Mouse (Mus musculus) limb, embryonic 11.5 days (tissue): Measurements from ENCODE around the gene Fancc. TPM values are rescaled to one million over a fixed set of nuclear protein-coding genes. Genes with fewer than 3 reads are reported as not detected.
"Not testable (repeated sequence)": the region's sequence is repeated elsewhere in the genome, so short reads cannot be mapped to it uniquely, and the experiment has no call there.

Experiments
- ATAC-seq: fragments of 200-750 bp; cut with Nextera tagmentation; 2 replicates; pipeline ENCODE4 v1.8.0; 2017; ENCODE audit warnings: low read depth; ENCODE audit not compliant: insufficient number of reproducible peaks, low FRiP score, low TSS enrichment
- DNase-seq: peaks from one replicate; pipeline ENCODE4 v3.0.0-alpha.2; 2015; ENCODE audit warnings: low spot score
- H3K27ac ChIP-seq: fragments of 300-500 bp; sonication (generic); replicated peaks from 2 replicates; pipeline ENCODE4 v1.5.1; 2014; ENCODE audit warnings: low read depth, mild to moderate bottlenecking, low read length
- H3K27me3 ChIP-seq: fragments of 300-500 bp; sonication (generic); 2 replicates; pipeline ENCODE4 v1.6.1; 2014; ENCODE audit warnings: mild to moderate bottlenecking, low read length, mixed read lengths; ENCODE audit not compliant: control insufficient read depth, insufficient read depth
- H3K36me3 ChIP-seq: fragments of 300-500 bp; sonication (generic); 2 replicates; pipeline ENCODE4 v1.6.1; 2014; ENCODE audit warnings: mild to moderate bottlenecking, low read length, moderate library complexity, mixed read lengths; ENCODE audit not compliant: control insufficient read depth, insufficient read depth
- H3K4me1 ChIP-seq: fragments of 300-500 bp; sonication (generic); 2 replicates; pipeline ENCODE4 v1.6.1; 2014; ENCODE audit warnings: low read length, mixed read lengths; ENCODE audit not compliant: control insufficient read depth, insufficient read depth
- H3K4me2 ChIP-seq: fragments of 300-500 bp; sonication (generic); 2 replicates; pipeline ENCODE4 v1.6.1; 2014; ENCODE audit warnings: low read depth, mild to moderate bottlenecking, moderate library complexity; ENCODE audit not compliant: severe bottlenecking
- H3K4me3 ChIP-seq: fragments of 300-500 bp; sonication (generic); 2 replicates; pipeline ENCODE4 v1.5.1; 2014; ENCODE audit warnings: low read depth, low read length
- H3K9ac ChIP-seq: fragments of 300-500 bp; sonication (generic); 2 replicates; pipeline ENCODE4 v1.6.1; 2014; ENCODE audit warnings: mild to moderate bottlenecking, low read length
- H3K9me3 ChIP-seq: fragments of 300-500 bp; sonication (generic); 2 replicates; pipeline ENCODE4 v1.6.1; 2016; ENCODE audit warnings: low read length; ENCODE audit not compliant: control insufficient read depth
- WGBS: fragments of 180-500 bp; shearing (Covaris S2); extraction: QIAGEN DNeasy Blood & Tissue Kit; methylation state at CpG from one replicate; pipeline ENCODE4 v1.1.7; 2014; 5-methylcytosine and 5-hydroxymethylcytosine counted together
- polyA plus RNA-seq: library from polyadenylated mRNA; unstranded; fragments of >200 nt; fragmentation: Nextera tagmentation; extraction: Ambion mirVana; gene quantifications from 2 replicates; pipeline ENCODE4 v1.2.1, GENCODE M21; 2014

Gene Fancc
- polyA plus RNA-seq, 1 experiment from 2014 or later = 25.5 TPM

DNA sequence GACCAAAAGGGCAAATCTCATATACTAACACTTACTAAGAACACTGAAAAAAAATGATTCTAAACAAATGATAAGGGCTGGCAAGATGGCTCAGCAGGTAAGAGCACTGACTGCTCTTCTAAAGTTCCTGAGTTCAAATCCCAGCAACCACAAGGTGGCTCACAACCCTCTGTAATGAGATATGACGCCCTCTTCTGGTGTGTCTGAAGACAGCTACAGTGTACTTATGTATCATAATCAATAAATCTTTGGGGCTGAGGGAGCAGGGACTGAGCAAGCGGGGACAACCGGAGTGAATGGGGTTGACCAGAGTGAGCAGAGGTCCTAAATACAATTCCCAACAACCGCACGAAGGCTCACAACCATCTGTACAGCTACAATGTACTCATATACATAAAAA, 68.9 kb downstream of the Fancc start:
- not testable (repeated sequence) for DNase-seq, H3K36me3 ChIP-seq, H3K4me3 ChIP-seq, H3K27me3 ChIP-seq, ATAC-seq, H3K4me1 ChIP-seq, H3K9ac ChIP-seq, H3K4me2 ChIP-seq, H3K9me3 ChIP-seq, H3K27ac ChIP-seq
- 94% methylated on average over 5 of the region's 5 CpGs for WGBS

GRCm38 (mm10) chr13:63423060-63423459, 74.0 kb downstream of the Fancc start:
- WGBS = 90% methylated on average over 2 of the region's 2 CpGs
- H3K4me1 ChIP-seq = no peaks in the 10 kb centered on the region
- DNase-seq (no peak), ATAC-seq (no peak)
- no peak overlapping the region for H3K4me2 ChIP-seq
- H3K9ac ChIP-seq = no peak overlapping the region
- no peaks in the 10 kb centered on the region for H3K27me3 ChIP-seq
- no peak overlapping the region for H3K27ac ChIP-seq
- H3K36me3 ChIP-seq = no peaks in the 10 kb centered on the region
- H3K4me3 ChIP-seq = no peak overlapping the region
- H3K9me3 ChIP-seq = no peaks in the 10 kb centered on the region

DNA sequence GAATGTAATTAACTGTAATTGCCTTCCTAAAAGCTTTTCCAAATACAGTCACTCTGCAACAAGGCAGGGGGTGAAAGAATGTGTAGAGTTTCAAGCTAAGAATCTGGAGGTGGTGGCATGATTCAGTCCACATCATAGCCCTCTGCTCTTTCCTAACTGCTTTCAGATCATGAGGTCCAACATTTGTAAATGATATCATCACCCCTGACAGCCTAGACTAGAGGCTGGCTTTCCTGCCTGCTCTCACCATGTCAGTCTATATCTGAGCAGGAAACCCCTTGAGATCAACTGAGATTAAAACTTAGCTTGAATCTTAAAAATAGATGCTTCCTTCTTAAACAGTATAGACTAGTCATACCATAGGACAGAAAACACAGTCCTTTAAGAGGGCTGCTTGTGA, 75.9 kb downstream of the Fancc start:
- no peak for ATAC-seq
- Histone ChIP-seq H3K27ac (no peak overlapping the region), H3K9me3 (no peaks in the 10 kb centered on the region), H3K4me1 (no peaks in the 10 kb centered on the region), H3K36me3 (no peaks in the 10 kb centered on the region), H3K9ac (no peak overlapping the region), H3K27me3 (no peaks in the 10 kb centered on the region), H3K4me3 (no peak overlapping the region), H3K4me2 (no peak overlapping the region)
- no peak for DNase-seq

DNA sequence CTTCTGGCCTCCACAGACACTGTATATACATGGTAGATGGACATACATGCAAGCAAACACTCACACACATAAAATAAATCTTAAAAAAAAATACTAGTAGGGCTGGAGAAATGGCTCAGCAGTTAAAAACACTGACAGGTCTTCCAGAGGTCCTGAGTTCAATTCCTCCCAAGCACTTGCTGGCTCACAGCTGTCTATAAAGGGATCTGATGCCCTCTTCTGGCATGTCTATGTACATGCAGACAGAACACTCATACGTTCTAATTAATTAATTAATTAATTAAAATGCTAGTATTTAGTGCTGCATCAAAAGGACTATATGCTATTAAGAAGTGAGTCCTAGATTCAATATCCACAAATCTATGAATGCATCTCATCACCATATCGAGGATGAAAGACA, 78.9 kb downstream of the Fancc start:
- Histone ChIP-seq H3K9ac (no peak overlapping the region), H3K36me3 (no peaks in the 10 kb centered on the region), H3K4me1 (no peaks in the 10 kb centered on the region), H3K4me2 (no peak overlapping the region), H3K27ac (no peak overlapping the region), H3K4me3 (no peak overlapping the region), H3K27me3 (no peaks in the 10 kb centered on the region), H3K9me3 (no peaks in the 10 kb centered on the region)
- DNase-seq (no peak), ATAC-seq (no peak)
- 83% methylated on average over 2 of the region's 2 CpGs for WGBS

DNA sequence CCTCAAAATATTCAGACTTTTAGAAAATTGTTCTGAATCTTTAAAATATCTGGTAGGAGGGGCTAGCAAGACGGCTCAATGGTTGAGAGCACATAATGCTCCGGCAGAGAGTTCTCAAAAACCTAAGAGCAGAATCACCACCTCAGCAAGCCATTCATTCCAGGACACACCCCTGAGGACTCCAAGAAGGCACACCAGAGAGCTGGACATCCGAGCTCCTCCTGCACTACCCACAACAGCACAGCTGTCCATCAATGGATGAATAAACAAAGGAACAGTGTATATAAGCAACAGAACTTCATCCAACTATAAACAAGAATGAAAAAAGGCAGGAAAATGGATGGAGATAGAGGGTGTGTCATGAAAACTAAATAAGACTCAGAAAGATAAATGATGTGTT, 80.3 kb downstream of the Fancc start:
- Histone ChIP-seq H3K36me3 (no peaks in the 10 kb centered on the region), H3K9ac (no peak overlapping the region), H3K4me1 (no peaks in the 10 kb centered on the region), H3K27ac (no peak overlapping the region), H3K4me3 (no peak overlapping the region), H3K4me2 (no peak overlapping the region), H3K27me3 (no peaks in the 10 kb centered on the region), H3K9me3 (no peaks in the 10 kb centered on the region)
- DNase-seq (no peak), ATAC-seq (no peak)
- WGBS = 82% methylated on average over 3 of the region's 3 CpGs

GRCm38 (mm10) chr13:63412662-63413061, 84.4 kb downstream of the Fancc start:
- H3K27me3 ChIP-seq = no peaks in the 10 kb centered on the region
- no peak overlapping the region for H3K27ac ChIP-seq
- H3K4me1 ChIP-seq = no peaks in the 10 kb centered on the region
- H3K4me2 ChIP-seq = no peak overlapping the region
- H3K4me3 ChIP-seq = no peak overlapping the region
- ATAC-seq = no peak
- H3K36me3 ChIP-seq = no peaks in the 10 kb centered on the region
- DNase-seq = no peak
- 94% methylated on average over 4 of the region's 4 CpGs for WGBS
- no peak overlapping the region for H3K9ac ChIP-seq
- H3K9me3 ChIP-seq = no peaks in the 10 kb centered on the region

GRCm38 (mm10) chr13:63411310-63412022, 85.6 kb downstream of the Fancc start:
- Histone ChIP-seq H3K27me3 (no peaks in the 10 kb centered on the region), H3K9ac (no peak overlapping the region), H3K4me1 (no peaks in the 10 kb centered on the region), H3K4me3 (no peak overlapping the region), H3K9me3 (no peaks in the 10 kb centered on the region), H3K4me2 (no peak overlapping the region), H3K36me3 (no peaks in the 10 kb centered on the region), H3K27ac (no peak overlapping the region)
- DNase-seq = no peak
- ATAC-seq = no peak
- 60% methylated on average over 4 of the region's 4 CpGs for WGBS

DNA sequence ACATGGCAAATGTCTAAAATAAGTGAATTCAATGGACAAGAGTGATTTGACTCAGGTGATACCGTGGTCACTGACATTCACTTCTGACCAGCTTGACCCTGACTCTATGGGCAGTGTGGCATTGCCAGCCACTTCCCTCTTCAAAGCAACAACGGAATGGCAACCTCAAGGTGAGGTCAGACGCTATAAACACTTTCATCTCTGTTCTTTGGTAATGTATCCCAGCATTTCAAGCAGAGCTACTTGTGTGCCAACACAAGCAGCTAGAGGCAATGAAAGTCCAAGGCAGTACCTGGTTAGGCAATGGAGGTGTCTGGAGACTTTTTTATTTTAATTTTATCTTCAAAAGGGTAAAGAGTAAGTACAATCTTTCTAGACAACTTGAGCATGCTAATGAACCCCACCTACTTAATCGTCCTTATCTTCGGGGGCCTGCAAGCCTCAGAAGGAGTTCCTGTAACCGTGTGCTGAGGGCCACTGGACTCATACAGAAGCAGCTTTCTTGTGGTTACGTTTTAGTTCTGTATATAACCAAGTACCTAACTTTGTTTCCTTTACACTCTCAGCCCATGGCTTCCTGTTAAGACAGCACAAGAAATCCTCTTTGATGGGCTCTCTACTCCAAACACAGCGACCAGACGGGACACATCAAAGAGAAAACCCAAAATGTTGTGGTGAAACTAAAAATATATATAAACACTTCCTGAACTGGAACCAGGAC, 86.3 kb downstream of the Fancc start:
- H3K9ac ChIP-seq = no peak overlapping the region
- no peak overlapping the region for H3K4me2 ChIP-seq
- H3K4me3 ChIP-seq = no peak overlapping the region
- WGBS = 64% methylated on average over 9 of the region's 9 CpGs
- H3K9me3 ChIP-seq = no peaks in the 10 kb centered on the region
- H3K4me1 ChIP-seq = no peaks in the 10 kb centered on the region
- no peaks in the 10 kb centered on the region for H3K36me3 ChIP-seq
- H3K27me3 ChIP-seq = no peaks in the 10 kb centered on the region
- DNase-seq (no peak), ATAC-seq (no peak)
- no peak overlapping the region for H3K27ac ChIP-seq
